Mouse (Mus musculus) spleen, adult 2 months (tissue): ENCODE measurements around the gene Cdca4.

Experiments used
- CTCF ChIP-seq: fragments of 200-500 bp; IDR thresholded peaks from 2 replicates; pipeline ENCODE4 v1.5.1; 2011; ENCODE audit warnings: mild to moderate bottlenecking, inconsistent platforms; ENCODE audit not compliant: insufficient read depth, insufficient read length, insufficient replicate concordance; ENCODE audit errors: extremely low read depth
- POLR2A ChIP-seq: fragments of 200-500 bp; IDR thresholded peaks from 2 replicates; pipeline ENCODE4 v1.6.1; 2011; ENCODE audit warnings: low read depth, low read length, inconsistent platforms

GRCm38 (mm10) chr12:112874199-112874598 lies 45.0 kb upstream of the Cdca4 start:
- TF ChIP-seq POLR2A (no peak), CTCF (no peak)
